Mouse (Mus musculus) limb, embryonic 12.5 days (tissue): ENCODE results near the gene Tubd1. TPM values are rescaled to one million over a fixed set of nuclear protein-coding genes. Genes with fewer than 3 reads are reported as not detected.
A peak's percentile ranks its signal among the peaks of the same experiment; 100 is the strongest.

Experiments used
- ATAC-seq: fragments of 200-750 bp; cut with Nextera tagmentation; 2 replicates; pipeline ENCODE4 v1.8.0; 2017; ENCODE audit warnings: low read depth, moderate TSS enrichment; ENCODE audit not compliant: insufficient number of reproducible peaks, insufficient read depth, low FRiP score, low TSS enrichment
- H3K27ac ChIP-seq: fragments of 300-500 bp; sonication (generic); 2 replicates; pipeline ENCODE4 v1.5.1; 2016; ENCODE audit warnings: mild to moderate bottlenecking, moderate library complexity
- H3K27me3 ChIP-seq: fragments of 300-500 bp; sonication (generic); 2 replicates; pipeline ENCODE4 v1.6.1; 2016; ENCODE audit warnings: mild to moderate bottlenecking, moderate library complexity
- H3K36me3 ChIP-seq: fragments of 300-500 bp; sonication (generic); 2 replicates; pipeline ENCODE4 v1.6.1; 2016; ENCODE audit warnings: mild to moderate bottlenecking, moderate library complexity
- H3K4me1 ChIP-seq: fragments of 300-500 bp; sonication (generic); replicated peaks from 2 replicates; pipeline ENCODE4 v1.6.1; 2016
- H3K4me2 ChIP-seq: fragments of 300-500 bp; sonication (generic); 2 replicates; pipeline ENCODE4 v1.6.1; 2016; ENCODE audit warnings: mild to moderate bottlenecking, moderate library complexity
- H3K4me3 ChIP-seq: fragments of 300-500 bp; sonication (generic); replicated peaks from 2 replicates; pipeline ENCODE4 v1.5.1; 2016; ENCODE audit warnings: mild to moderate bottlenecking
- H3K9ac ChIP-seq: fragments of 300-500 bp; sonication (generic); replicated peaks from 2 replicates; pipeline ENCODE4 v1.6.1; 2016; ENCODE audit warnings: mild to moderate bottlenecking, moderate library complexity
- H3K9me3 ChIP-seq: fragments of 300-500 bp; sonication (generic); 2 replicates; pipeline ENCODE4 v1.6.1; 2016; ENCODE audit warnings: mild to moderate bottlenecking, moderate library complexity
- WGBS: fragments of 180-500 bp; shearing (Covaris S2); methylation state at CpG from one replicate; pipeline ENCODE4 v1.1.7; 2016; 5-methylcytosine and 5-hydroxymethylcytosine counted together
- polyA plus RNA-seq: library from polyadenylated mRNA; unstranded; fragments of >200 nt; fragmentation: Nextera tagmentation; extraction: Ambion mirVana; gene quantifications from 2 replicates; pipeline ENCODE4 v1.2.1, GENCODE M21; 2016

The Tubd1 gene
- polyA plus RNA-seq, 1 experiment from 2014 or later: 9.8 TPM

- ATAC-seq: no peak
- Histone ChIP-seq H3K27ac (no peak overlapping the region), H3K4me3 (no peak overlapping the region), H3K4me1 (peaks cover 16% of the 10 kb centered on the region), H3K36me3 (no peaks in the 10 kb centered on the region), H3K4me2 (no peak overlapping the region), H3K9me3 (no peaks in the 10 kb centered on the region), H3K9ac (peak overlapping the region; percentile 34; the same call in 1 of the 2 replicates), H3K27me3 (no peaks in the 10 kb centered on the region)
- WGBS: 55% methylated on average over 3 of the region's 3 CpGs
Observed at GRCm38 (mm10) chr11:86585598-86585984, 40.8 kb downstream of the Tubd1 start.

GRCm38 (mm10) chr11:86586177-86586867 is 41.5 kb downstream of the Tubd1 start:
- Histone ChIP-seq H3K4me3 (0 out of 2 replicates have a peak overlapping the region, but pooled peaks have one; percentile 4), H3K9me3 (no peaks in the 10 kb centered on the region), H3K4me2 (peak overlapping the region; percentile 49), H3K36me3 (no peaks in the 10 kb centered on the region), H3K9ac (no peak overlapping the region), H3K27me3 (no peaks in the 10 kb centered on the region), H3K27ac (no peak overlapping the region), H3K4me1 (peaks cover 16% of the 10 kb centered on the region)
- no peak for ATAC-seq
- 29% methylated on average over 12 of the region's 12 CpGs for WGBS

GRCm38 (mm10) chr11:86586868-86587792 is 42.3 kb downstream of the Tubd1 start:
- Histone ChIP-seq H3K27ac (peak overlapping the region; percentile 26; the same call in 1 of the 2 replicates), H3K27me3 (no peaks in the 10 kb centered on the region), H3K4me2 (peak overlapping the region; percentile 49), H3K9ac (no peak overlapping the region), H3K4me1 (peaks cover 16% of the 10 kb centered on the region), H3K9me3 (no peaks in the 10 kb centered on the region), H3K36me3 (no peaks in the 10 kb centered on the region), H3K4me3 (peak overlapping the region; percentile 4; the same call in 1 of the 2 replicates)
- ATAC-seq: no peak
- 12% methylated on average over 15 of the region's 15 CpGs for WGBS

GRCm38 (mm10) chr11:86587830-86588229 is 43.0 kb downstream of the Tubd1 start:
- WGBS: 36% methylated on average over 7 of the region's 7 CpGs
- no peak overlapping the region for H3K9ac ChIP-seq
- peak overlapping the region; percentile 49; the same call in 1 of the 2 replicates for H3K4me2 ChIP-seq

GRCm38 (mm10) chr11:86588583-86589298 is 44.0 kb downstream of the Tubd1 start:
- H3K4me1 ChIP-seq: peaks cover 16% of the 10 kb centered on the region
- H3K4me2 ChIP-seq: no peak overlapping the region
- H3K27me3 ChIP-seq: no peaks in the 10 kb centered on the region
- no peak overlapping the region for H3K27ac ChIP-seq
- H3K9ac ChIP-seq: no peak overlapping the region
- WGBS: 87% methylated on average over 4 of the region's 4 CpGs
- H3K36me3 ChIP-seq: 0 out of 2 replicates have a peak, but pooled peaks cover 2% of the 10 kb centered on the region
- no peaks in the 10 kb centered on the region for H3K9me3 ChIP-seq
- no peak for ATAC-seq
- H3K4me3 ChIP-seq: no peak overlapping the region

More at GRCm38 (mm10) chr11:86587830-86588229, 43.0 kb downstream of the Tubd1 start:
- Histone ChIP-seq H3K27ac (peak overlapping the region; percentile 29; the same call in 1 of the 2 replicates), H3K27me3 (no peaks in the 10 kb centered on the region), H3K4me1 (peaks cover 16% of the 10 kb centered on the region), H3K4me3 (no peak overlapping the region), H3K9me3 (no peaks in the 10 kb centered on the region), H3K36me3 (no peaks in the 10 kb centered on the region)
- ATAC-seq: no peak

- no peaks in the 10 kb centered on the region for H3K27me3 ChIP-seq
- no peak overlapping the region for H3K4me2 ChIP-seq
- WGBS: 89% methylated on average over 4 of the region's 4 CpGs
Observed at GRCm38 (mm10) chr11:86590066-86590465, 45.3 kb downstream of the Tubd1 start.

GRCm38 (mm10) chr11:86590579-86590978 is 45.8 kb downstream of the Tubd1 start:
- no peak overlapping the region for H3K4me2 ChIP-seq
- H3K4me1 ChIP-seq: peaks cover 16% of the 10 kb centered on the region
- no peak for ATAC-seq
- no peaks in the 10 kb centered on the region for H3K9me3 ChIP-seq
- 94% methylated on average over 10 of the region's 10 CpGs for WGBS
- H3K36me3 ChIP-seq: 0 out of 2 replicates have a peak, but pooled peaks cover 6% of the 10 kb centered on the region
- no peak overlapping the region for H3K9ac ChIP-seq
- no peak overlapping the region for H3K4me3 ChIP-seq
- no peaks in the 10 kb centered on the region for H3K27me3 ChIP-seq
- no peak overlapping the region for H3K27ac ChIP-seq

More at GRCm38 (mm10) chr11:86590066-86590465, 45.3 kb downstream of the Tubd1 start:
- ATAC-seq: no peak
- H3K9me3 ChIP-seq: no peaks in the 10 kb centered on the region
- H3K4me1 ChIP-seq: peaks cover 16% of the 10 kb centered on the region
- no peak overlapping the region for H3K27ac ChIP-seq
- H3K4me3 ChIP-seq: no peak overlapping the region
- no peak overlapping the region for H3K9ac ChIP-seq
- H3K36me3 ChIP-seq: 0 out of 2 replicates have a peak, but pooled peaks cover 6% of the 10 kb centered on the region

- WGBS: 77% methylated on average over 4 of the region's 4 CpGs
- Histone ChIP-seq H3K4me3 (no peak overlapping the region), H3K27ac (no peak overlapping the region), H3K4me2 (no peak overlapping the region), H3K9ac (no peak overlapping the region), H3K4me1 (peaks cover 16% of the 10 kb centered on the region), H3K36me3 (0 out of 2 replicates have a peak, but pooled peaks cover 6% of the 10 kb centered on the region), H3K9me3 (no peaks in the 10 kb centered on the region), H3K27me3 (no peaks in the 10 kb centered on the region)
- ATAC-seq: no peak
Observed at GRCm38 (mm10) chr11:86591301-86591845, 46.6 kb downstream of the Tubd1 start.

- Histone ChIP-seq H3K27me3 (no peaks in the 10 kb centered on the region), H3K4me2 (no peak overlapping the region), H3K36me3 (0 out of 2 replicates have a peak, but pooled peaks cover 6% of the 10 kb centered on the region), H3K9me3 (no peaks in the 10 kb centered on the region), H3K4me1 (peaks cover 10% of the 10 kb centered on the region), H3K4me3 (no peak overlapping the region), H3K27ac (no peak overlapping the region), H3K9ac (no peak overlapping the region)
- WGBS: 89% methylated on average over 2 of the region's 2 CpGs
- ATAC-seq: no peak
Observed at GRCm38 (mm10) chr11:86591931-86592616, 47.3 kb downstream of the Tubd1 start.

GRCm38 (mm10) chr11:86592993-86593392 is 48.2 kb downstream of the Tubd1 start:
- H3K27ac ChIP-seq: no peak overlapping the region
- peaks cover 1% of the 10 kb centered on the region for H3K4me1 ChIP-seq
- H3K9me3 ChIP-seq: no peaks in the 10 kb centered on the region
- no peak overlapping the region for H3K9ac ChIP-seq
- no peak overlapping the region for H3K4me3 ChIP-seq
- H3K27me3 ChIP-seq: no peaks in the 10 kb centered on the region
- no peak overlapping the region for H3K4me2 ChIP-seq
- ATAC-seq: no peak
- 34% methylated on average over 3 of the region's 3 CpGs for WGBS
- 0 out of 2 replicates have a peak, but pooled peaks cover 6% of the 10 kb centered on the region for H3K36me3 ChIP-seq
